ENCODE assay signal across 14 mouse cellular contexts in genomic region chr6:141640639-141641038, GRCm38 (mm10). TPM values are rescaled to one million over a fixed set of nuclear protein-coding genes. Genes with fewer than 3 reads are reported as not detected.
DNase-seq lines count a peak whose midpoint lies in the region; ATAC-seq and TF ChIP-seq lines count a peak whose summit lies in the region.
"Had no signal": no experiment of that assay in that cellular context is flagged by ENCODE, and none has a peak within 500 bp of the region (broad histone marks: within the 10 kb centered on the region; RNA-seq: fewer than 3 reads in every experiment).

No protein-coding gene starts in this region.

- 53% methylated on average over 1 of the region's 1 CpGs for WGBS in kidney, embryonic 14.5 days
- 54% methylated on average over 1 of the region's 1 CpGs for WGBS in kidney, adult 2 months
- 35% methylated on average over 1 of the region's 1 CpGs for WGBS in liver, postnatal 0 days (ENCODE audit: insufficient replicate concordance)

- H3K4me2 ChIP-seq in kidney, embryonic 14.5 days (replicated peaks; ENCODE audit: low read depth, low read length): no peak overlapping the region
- no peak overlapping the region for H3K4me2 ChIP-seq in liver, postnatal 0 days (ENCODE audit: low read depth, low read length)
- H3K4me2 ChIP-seq: limb, embryonic 15.5 days; midbrain, embryonic 13.5 days had no signal

- H3K4me1 ChIP-seq in kidney, embryonic 14.5 days (ENCODE audit: control insufficient read depth, insufficient read depth, low read length): no peaks in the 10 kb centered on the region
- no peaks in the 10 kb centered on the region for H3K4me1 ChIP-seq in kidney, adult 2 months (ENCODE audit: control insufficient read depth, insufficient read depth, low read length)
- H3K4me1 ChIP-seq in liver, postnatal 0 days (ENCODE audit: insufficient read depth): peaks cover 2% of the 10 kb centered on the region
- H3K4me1 ChIP-seq: limb, embryonic 15.5 days; midbrain, embryonic 13.5 days had no signal

- no peaks in the 10 kb centered on the region for H3K36me3 ChIP-seq in kidney, embryonic 14.5 days (ENCODE audit: control insufficient read depth, insufficient read depth, low read length)
- no peaks in the 10 kb centered on the region for H3K36me3 ChIP-seq in kidney, adult 2 months (ENCODE audit: control insufficient read depth, insufficient read depth, low read length)
- peaks cover 4% of the 10 kb centered on the region for H3K36me3 ChIP-seq in liver, postnatal 0 days (replicated peaks; ENCODE audit: insufficient read depth, low read length)
- H3K36me3 ChIP-seq: limb, embryonic 15.5 days; midbrain, embryonic 13.5 days had no signal

- no peak for TF ChIP-seq POLR2A in kidney, adult 2 months (IDR thresholded peaks at IDR 0.05; ENCODE audit: low read depth, low read length)

- no peak overlapping the region for H3K9ac ChIP-seq in kidney, embryonic 14.5 days (ENCODE audit: low read depth, low read length)
- no peak overlapping the region for H3K9ac ChIP-seq in liver, postnatal 0 days (replicated peaks)
- H3K9ac ChIP-seq: limb, embryonic 15.5 days; midbrain, embryonic 13.5 days had no signal

- H3K27me3 ChIP-seq in kidney, embryonic 14.5 days (ENCODE audit: control insufficient read depth, insufficient read depth, low read length): no peaks in the 10 kb centered on the region
- no peaks in the 10 kb centered on the region for H3K27me3 ChIP-seq in kidney, adult 2 months (replicated peaks; ENCODE audit: control insufficient read depth, insufficient read depth, low read length)
- no peaks in the 10 kb centered on the region for H3K27me3 ChIP-seq in liver, postnatal 0 days (ENCODE audit: insufficient read depth, low read length)
- H3K27me3 ChIP-seq: limb, embryonic 15.5 days; midbrain, embryonic 13.5 days had no signal

- no peak overlapping the region for H3K4me3 ChIP-seq in kidney, embryonic 14.5 days (ENCODE audit: low read length)
- H3K4me3 ChIP-seq in kidney, adult 2 months (ENCODE audit: insufficient read depth, low read depth, low read length): no peak overlapping the region
- no peak overlapping the region for H3K4me3 ChIP-seq in liver, postnatal 0 days (ENCODE audit: low read depth, low read length)
- H3K4me3 ChIP-seq: limb, embryonic 15.5 days; midbrain, embryonic 13.5 days had no signal

- TF ChIP-seq EP300 in liver, postnatal 0 days (IDR thresholded peaks at IDR 0.05; ENCODE audit: low read depth): no peak

- ATAC-seq in kidney, embryonic 14.5 days (ENCODE audit: low FRiP score, low TSS enrichment): no peak
- peak; percentile 66 for ATAC-seq in liver, postnatal 0 days
- ATAC-seq: CD4-positive, CD25-positive, alpha-beta regulatory T cell, adult 4 months; midbrain, embryonic 13.5 days had no signal

- no peak for TF ChIP-seq CTCF in kidney, adult 2 months (conservative IDR thresholded peaks at IDR 0.05; ENCODE audit: insufficient read depth, insufficient read length, low read depth, low read length)
- no peak for TF ChIP-seq CTCF in liver, postnatal 0 days (IDR thresholded peaks at IDR 0.05; ENCODE audit: low read depth)

- DNase-seq in kidney, adult 11 months: peak; percentile 2
- peak; percentile 7 for DNase-seq in testis, postnatal 14 days (ENCODE audit: low spot score)
- DNase-seq in testis, postnatal 10 days (ENCODE audit: low spot score): no peak
- peak; percentile 66 for DNase-seq in kidney, adult 2 months
- DNase-seq in liver, postnatal 0 days: peak; percentile 19
- DNase-seq in frontal cortex, postnatal 36 days (ENCODE audit: low spot score in 2 of 2): no peak
- no peak for DNase-seq in cerebellum, postnatal 10 days
- DNase-seq: cerebellum, adult 11 months; heart, adult 11 months had no signal

- no peaks in the 10 kb centered on the region for H3K9me3 ChIP-seq in kidney, embryonic 14.5 days (ENCODE audit: control insufficient read depth, low read length)
- H3K9me3 ChIP-seq in liver, postnatal 0 days (ENCODE audit: low read length): no peaks in the 10 kb centered on the region
- H3K9me3 ChIP-seq: limb, embryonic 15.5 days; midbrain, embryonic 13.5 days had no signal

- no peak overlapping the region for H3K27ac ChIP-seq in kidney, embryonic 14.5 days (ENCODE audit: low read depth, low read length)
- H3K27ac ChIP-seq in kidney, adult 2 months (ENCODE audit: insufficient read depth, low read depth, low read length): no peak overlapping the region
- H3K27ac ChIP-seq in liver, postnatal 0 days (ENCODE audit: low read depth): 0 out of 2 replicates have a peak overlapping the region, but pooled peaks have one; percentile 39
- H3K27ac ChIP-seq: kidney, postnatal 0 days; limb, embryonic 15.5 days; midbrain, embryonic 13.5 days had no signal

RNA-seq across cellular contexts. Expression of gene Slco1b2, which starts 11.3 kb away (rescaled TPM):
- polyA plus RNA-seq in kidney, embryonic 14.5 days (2014; fragmentation: Nextera tagmentation; extraction: Ambion mirVana): not detected in 2 replicates
- 0.06 TPM in 1 of 2 replicates, not detected in the other for polyA plus RNA-seq in kidney, adult 2 months (2012; rRNA removed)
- 225 and 244 TPM in 2 replicates for polyA plus RNA-seq in liver, postnatal 0 days (2015; fragmentation: Nextera tagmentation; extraction: Ambion mirVana)
- polyA plus RNA-seq: CD4-positive, CD25-positive, alpha-beta regulatory T cell, adult 4 months; limb, embryonic 15.5 days; midbrain, embryonic 13.5 days had no signal

Comparison
In these comparisons a context has a peak if more than half of its experiments do, and no peak if none do; other contexts are left out.
1. DNase-seq: peak in kidney, adult 11 months (single experiment), testis, postnatal 14 days (single experiment), kidney, adult 2 months (single experiment) and liver, postnatal 0 days (single experiment); none in testis, postnatal 10 days (single experiment), frontal cortex, postnatal 36 days (0 of 2) and cerebellum, postnatal 10 days (0 of 2).
2. RNA of gene Slco1b2, which starts 11.3 kb away (polyA plus RNA-seq): 225 to 244 TPM in liver, postnatal 0 days; 0.06 TPM in kidney, adult 2 months and not detected in kidney, embryonic 14.5 days; every median in the first group is over 100 times any median in the second.